Mouse (Mus musculus): ENCODE results near the gene Ap3d1. TPM values are rescaled to one million over a fixed set of nuclear protein-coding genes. Genes with fewer than 3 reads are reported as not detected.

Ap3d1 gene
- polyA plus RNA-seq, 1 experiment from 2014 or later: 125 TPM

GRCm38 (mm10) chr10:80695801-80696501 is 46.1 kb downstream of the Ap3d1 start:
- no peak for ATAC-seq (ENCODE audit: low read depth)
- H3K9ac ChIP-seq (replicated peaks; ENCODE audit: low read depth, low read length): no peak overlapping the region
- H3K27ac ChIP-seq (ENCODE audit: low read depth, low read length): no peak overlapping the region
- peaks cover 5% of the 10 kb centered on the region for H3K4me1 ChIP-seq (ENCODE audit: control insufficient read depth, insufficient read depth, low read length)
- WGBS: 83% methylated on average over 10 of the region's 10 CpGs
- no peaks in the 10 kb centered on the region for H3K27me3 ChIP-seq (ENCODE audit: control insufficient read depth, insufficient read depth, low read length)
- no peak overlapping the region for H3K4me3 ChIP-seq (ENCODE audit: low read depth, low read length)
- H3K36me3 ChIP-seq (ENCODE audit: control insufficient read depth, insufficient read depth, low read length): peaks cover 10% of the 10 kb centered on the region
- H3K9me3 ChIP-seq (ENCODE audit: control insufficient read depth, low read length): no peaks in the 10 kb centered on the region
- no peak overlapping the region for H3K4me2 ChIP-seq (ENCODE audit: low read depth, low read length)

GRCm38 (mm10) chr10:80695186-80695585 is 46.9 kb downstream of the Ap3d1 start:
- H3K27ac ChIP-seq (ENCODE audit: low read depth, low read length): no peak overlapping the region
- H3K4me3 ChIP-seq (ENCODE audit: low read depth, low read length): no peak overlapping the region
- WGBS: 77% methylated on average over 2 of the region's 2 CpGs
- H3K27me3 ChIP-seq (ENCODE audit: control insufficient read depth, insufficient read depth, low read length): no peaks in the 10 kb centered on the region
- H3K4me1 ChIP-seq (ENCODE audit: control insufficient read depth, insufficient read depth, low read length): no peaks in the 10 kb centered on the region; the same call in 1 of the 2 replicates
- H3K4me2 ChIP-seq (ENCODE audit: low read depth, low read length): no peak overlapping the region
- H3K9ac ChIP-seq (replicated peaks; ENCODE audit: low read depth, low read length): no peak overlapping the region
- peaks cover 12% of the 10 kb centered on the region for H3K36me3 ChIP-seq (ENCODE audit: control insufficient read depth, insufficient read depth, low read length)
- ATAC-seq (ENCODE audit: low read depth): no peak
- H3K9me3 ChIP-seq (ENCODE audit: control insufficient read depth, low read length): no peaks in the 10 kb centered on the region

GRCm38 (mm10) chr10:80694159-80694938 is 47.7 kb downstream of the Ap3d1 start:
- Histone ChIP-seq H3K4me2 (ENCODE audit: low read depth, low read length) (no peak overlapping the region), H3K4me1 (ENCODE audit: control insufficient read depth, insufficient read depth, low read length) (no peaks in the 10 kb centered on the region), H3K27me3 (ENCODE audit: control insufficient read depth, insufficient read depth, low read length) (no peaks in the 10 kb centered on the region), H3K9me3 (ENCODE audit: control insufficient read depth, low read length) (no peaks in the 10 kb centered on the region), H3K36me3 (ENCODE audit: control insufficient read depth, insufficient read depth, low read length) (peaks cover 16% of the 10 kb centered on the region), H3K4me3 (ENCODE audit: low read depth, low read length) (no peak overlapping the region), H3K9ac (replicated peaks; ENCODE audit: low read depth, low read length) (no peak overlapping the region), H3K27ac (ENCODE audit: low read depth, low read length) (no peak overlapping the region)
- no peak for ATAC-seq (ENCODE audit: low read depth)
- 89% methylated on average over 13 of the region's 13 CpGs for WGBS

GRCm38 (mm10) chr10:80693401-80694045 is 48.5 kb downstream of the Ap3d1 start:
- Histone ChIP-seq H3K27ac (ENCODE audit: low read depth, low read length) (no peak overlapping the region), H3K4me1 (ENCODE audit: control insufficient read depth, insufficient read depth, low read length) (no peaks in the 10 kb centered on the region), H3K27me3 (ENCODE audit: control insufficient read depth, insufficient read depth, low read length) (no peaks in the 10 kb centered on the region), H3K4me3 (ENCODE audit: low read depth, low read length) (no peak overlapping the region), H3K4me2 (ENCODE audit: low read depth, low read length) (no peak overlapping the region), H3K9ac (replicated peaks; ENCODE audit: low read depth, low read length) (no peak overlapping the region), H3K9me3 (ENCODE audit: control insufficient read depth, low read length) (no peaks in the 10 kb centered on the region), H3K36me3 (ENCODE audit: control insufficient read depth, insufficient read depth, low read length) (peaks cover 18% of the 10 kb centered on the region)
- WGBS: 96% methylated on average over 12 of the region's 12 CpGs
- ATAC-seq (ENCODE audit: low read depth): no peak

GRCm38 (mm10) chr10:80692249-80693165 is 49.6 kb downstream of the Ap3d1 start:
- WGBS: 83% methylated on average over 14 of the region's 14 CpGs
- Histone ChIP-seq H3K36me3 (ENCODE audit: control insufficient read depth, insufficient read depth, low read length) (peaks cover 20% of the 10 kb centered on the region), H3K9ac (replicated peaks; ENCODE audit: low read depth, low read length) (no peak overlapping the region)

GRCm38 (mm10) chr10:80687850-80688249 is 54.2 kb downstream of the Ap3d1 start:
- H3K9me3 ChIP-seq (ENCODE audit: control insufficient read depth, low read length): no peaks in the 10 kb centered on the region
- no peak overlapping the region for H3K4me3 ChIP-seq (ENCODE audit: low read depth, low read length)
- H3K4me2 ChIP-seq (ENCODE audit: low read depth, low read length): no peak overlapping the region
- peaks cover 29% of the 10 kb centered on the region for H3K36me3 ChIP-seq (ENCODE audit: control insufficient read depth, insufficient read depth, low read length)
- no peaks in the 10 kb centered on the region for H3K27me3 ChIP-seq (ENCODE audit: control insufficient read depth, insufficient read depth, low read length)
- H3K9ac ChIP-seq (replicated peaks; ENCODE audit: low read depth, low read length): no peak overlapping the region
- H3K4me1 ChIP-seq (ENCODE audit: control insufficient read depth, insufficient read depth, low read length): no peaks in the 10 kb centered on the region
- WGBS: 49% methylated on average over 5 of the region's 5 CpGs
- ATAC-seq (ENCODE audit: low read depth): no peak; the same call in 1 of the 2 replicates
- no peak overlapping the region for H3K27ac ChIP-seq (ENCODE audit: low read depth, low read length)

More at GRCm38 (mm10) chr10:80692249-80693165, 49.6 kb downstream of the Ap3d1 start:
- Histone ChIP-seq H3K4me1 (ENCODE audit: control insufficient read depth, insufficient read depth, low read length) (no peaks in the 10 kb centered on the region), H3K27me3 (ENCODE audit: control insufficient read depth, insufficient read depth, low read length) (no peaks in the 10 kb centered on the region), H3K4me2 (ENCODE audit: low read depth, low read length) (no peak overlapping the region), H3K4me3 (ENCODE audit: low read depth, low read length) (no peak overlapping the region), H3K27ac (ENCODE audit: low read depth, low read length) (no peak overlapping the region), H3K9me3 (ENCODE audit: control insufficient read depth, low read length) (no peaks in the 10 kb centered on the region)
- ATAC-seq (ENCODE audit: low read depth): no peak

- Histone ChIP-seq H3K9ac (replicated peaks; ENCODE audit: low read depth, low read length) (no peak overlapping the region), H3K4me3 (ENCODE audit: low read depth, low read length) (no peak overlapping the region), H3K4me1 (ENCODE audit: control insufficient read depth, insufficient read depth, low read length) (no peaks in the 10 kb centered on the region), H3K27me3 (ENCODE audit: control insufficient read depth, insufficient read depth, low read length) (no peaks in the 10 kb centered on the region), H3K4me2 (ENCODE audit: low read depth, low read length) (no peak overlapping the region), H3K36me3 (ENCODE audit: control insufficient read depth, insufficient read depth, low read length) (peaks cover 29% of the 10 kb centered on the region), H3K27ac (ENCODE audit: low read depth, low read length) (no peak overlapping the region), H3K9me3 (ENCODE audit: control insufficient read depth, low read length) (no peaks in the 10 kb centered on the region)
- no peak for ATAC-seq (ENCODE audit: low read depth)
- 90% methylated on average over 3 of the region's 3 CpGs for WGBS
These were observed 55.4 kb downstream of the Ap3d1 start for GRCm38 (mm10) chr10:80686617-80687016.

GRCm38 (mm10) chr10:80684984-80685383 is 57.1 kb downstream of the Ap3d1 start:
- ATAC-seq (ENCODE audit: low read depth): no peak
- H3K27me3 ChIP-seq (ENCODE audit: control insufficient read depth, insufficient read depth, low read length): no peaks in the 10 kb centered on the region
- H3K9me3 ChIP-seq (ENCODE audit: control insufficient read depth, low read length): no peaks in the 10 kb centered on the region
- no peaks in the 10 kb centered on the region for H3K4me1 ChIP-seq (ENCODE audit: control insufficient read depth, insufficient read depth, low read length)
- H3K4me2 ChIP-seq (ENCODE audit: low read depth, low read length): no peak overlapping the region
- H3K9ac ChIP-seq (replicated peaks; ENCODE audit: low read depth, low read length): no peak overlapping the region
- WGBS: 92% methylated on average over 4 of the region's 4 CpGs
- no peak overlapping the region for H3K27ac ChIP-seq (ENCODE audit: low read depth, low read length)
- no peak overlapping the region for H3K4me3 ChIP-seq (ENCODE audit: low read depth, low read length)
- H3K36me3 ChIP-seq (ENCODE audit: control insufficient read depth, insufficient read depth, low read length): peaks cover 25% of the 10 kb centered on the region
